Mouse (Mus musculus) heart, postnatal 10 days (tissue): ENCODE measurements around the gene Esrra. TPM values are rescaled to one million over a fixed set of nuclear protein-coding genes. Genes with fewer than 3 reads are reported as not detected.
A peak's percentile ranks its signal among the peaks of the same experiment; 100 is the strongest.
"Not testable (repeated sequence)": the region's sequence is repeated elsewhere in the genome, so short reads cannot be mapped to it uniquely, and the experiment has no call there.

Source experiments
- DNase-seq, 2 experiments: peaks; one replicate each; pipeline ENCODE4 v3.0.0; 2021
- intact Hi-C: fragments of 180-260 bp; cut with DNase I; formaldehyde crosslinking; loops from one replicate; pipeline ENCODE4 v1.15.1; 2025
- total RNA-seq, 2 experiments: library from RNA; stranded (reverse); gene quantifications; 2 replicates each; pipeline ENCODE4 v1.2.3; 2021

Esrra gene
- total RNA-seq, 2 experiments from 2014 or later, result 122 to 125 TPM

DNA sequence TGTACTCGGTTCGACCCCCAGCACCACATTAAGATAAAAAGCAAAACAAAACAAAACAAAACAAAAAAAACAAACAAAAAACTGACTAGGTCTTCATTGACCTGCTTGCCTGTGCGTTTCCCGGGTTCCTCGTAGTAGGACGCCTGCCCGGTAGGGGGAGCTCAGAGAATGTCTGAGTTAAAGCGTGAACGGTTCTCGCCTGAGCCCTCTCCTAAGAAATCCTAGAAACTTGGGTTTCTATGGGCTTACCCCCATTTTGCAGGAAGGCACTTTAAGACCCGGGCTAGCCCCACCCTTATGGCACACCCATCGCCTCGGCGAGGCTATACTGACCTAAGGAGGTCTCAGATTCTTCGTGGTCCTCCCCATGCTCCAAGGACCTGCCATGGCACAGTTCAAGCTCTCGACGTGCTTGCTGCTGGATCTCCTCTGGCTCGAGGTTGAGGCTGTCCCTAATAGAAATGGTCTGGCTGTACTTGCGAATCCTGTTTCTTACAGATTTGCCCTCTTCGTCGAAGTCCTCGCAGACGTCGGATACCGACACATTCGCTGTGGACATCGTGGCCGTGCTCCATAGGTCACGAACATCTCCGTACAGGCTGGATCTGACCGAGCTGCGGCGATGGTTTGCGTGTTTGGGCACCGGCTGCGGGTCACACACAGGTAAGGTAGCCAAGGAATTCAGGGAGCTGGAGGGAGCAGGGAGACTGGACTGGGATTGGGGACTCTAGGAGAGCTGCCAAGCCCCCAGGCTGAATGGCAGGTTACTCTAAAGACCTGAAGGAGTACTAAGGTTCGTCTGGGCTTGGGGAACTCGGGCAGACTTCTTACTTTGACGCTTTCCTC lies 3.1 kb upstream of the Esrra start:
- DNase-seq, result peak; percentile 90 to 93
- intact Hi-C loops, result loop anchor here (2.0 kb wide), 3 partner anchors 44 to 96 kb away; no protein-coding TSS in a partner anchor

DNA sequence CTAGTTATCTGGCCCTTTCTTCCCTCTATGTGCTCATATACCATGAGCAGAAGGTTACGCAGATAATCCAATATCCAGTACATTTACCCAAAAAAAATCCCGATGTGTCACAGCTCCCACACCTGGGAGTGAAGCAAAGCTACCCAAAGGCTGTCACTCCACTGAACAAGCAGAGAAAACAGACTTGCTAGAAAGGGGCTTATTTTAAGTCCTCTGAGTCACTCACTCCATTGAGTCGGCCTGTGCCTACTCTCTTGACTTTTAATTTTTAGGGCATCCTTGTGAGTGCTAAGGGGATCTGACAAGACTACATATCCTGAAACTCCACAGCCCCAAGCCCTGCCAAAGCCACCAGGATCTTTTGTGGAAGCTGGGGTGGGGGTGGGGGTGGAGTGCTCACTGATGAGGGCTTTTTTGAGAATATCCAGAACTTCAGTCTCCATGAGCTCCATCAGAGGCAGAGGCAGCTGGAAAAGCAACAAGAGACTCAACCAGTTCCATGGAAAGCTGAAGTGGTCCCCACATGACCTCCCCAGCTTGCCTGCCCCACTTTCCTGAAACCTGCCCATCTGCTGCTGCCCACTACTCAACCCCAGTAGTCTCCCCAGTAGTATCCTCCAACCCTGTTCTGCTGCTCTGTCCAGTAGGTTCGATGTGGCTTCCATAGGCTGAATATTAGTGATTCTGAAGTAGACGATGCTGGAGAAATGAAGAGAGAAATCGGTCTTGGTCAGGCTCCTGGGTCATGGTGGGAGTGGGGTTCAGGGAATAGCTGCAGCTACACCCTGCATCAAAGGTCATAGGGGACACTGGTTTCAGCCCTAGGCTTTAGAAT lies 1.5 kb upstream of the Esrra start:
- intact Hi-C loops, result loop anchor here (2.0 kb wide), 1 partner anchor 18 kb away; the partner anchor contains the start of gene Bad

DNA sequence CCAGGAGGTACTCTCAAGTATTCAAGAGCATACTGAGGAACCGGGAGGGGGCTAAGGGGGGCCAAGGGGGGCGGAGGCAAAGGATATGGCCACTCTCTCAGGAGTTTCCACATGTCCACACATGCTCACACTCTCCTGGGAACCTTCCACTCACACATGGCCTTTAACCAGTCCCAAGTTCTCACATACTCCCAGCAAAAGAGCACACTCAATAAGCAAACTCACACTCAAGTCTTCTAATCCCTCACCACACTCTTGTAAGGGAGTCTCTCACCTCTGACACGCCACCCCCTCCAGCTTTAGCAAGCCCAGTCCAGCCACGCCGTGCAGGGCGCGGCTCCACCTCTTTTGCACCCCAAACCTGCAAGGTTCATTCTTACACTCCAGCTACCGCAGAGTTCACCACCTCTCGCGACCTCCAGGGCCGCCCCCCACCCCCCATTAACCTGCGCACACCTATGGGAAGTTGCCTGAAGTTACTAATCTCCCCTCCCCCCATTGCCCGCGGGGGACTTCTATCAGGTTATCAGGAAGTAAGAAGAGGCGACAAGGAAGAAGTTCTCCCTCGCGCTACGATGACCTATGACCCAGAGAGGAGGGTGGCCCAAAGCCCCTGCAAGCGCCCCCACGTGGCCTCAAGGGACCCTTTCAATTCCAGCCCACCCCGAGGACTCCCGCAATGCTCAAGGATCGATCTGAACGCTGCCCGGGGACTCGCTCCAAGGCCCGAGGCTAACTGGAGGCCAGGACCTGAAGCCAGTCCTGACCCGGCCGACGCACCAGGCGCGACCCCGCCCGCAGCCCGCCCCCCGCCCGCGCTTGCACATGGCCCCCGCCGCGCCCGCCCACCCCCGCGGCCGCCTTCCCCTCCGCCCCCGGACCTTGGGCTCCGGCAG lies 624 bp downstream of the Esrra start:
- peak in 1 of 2 experiments; percentile 68 for DNase-seq
- intact Hi-C loops, result loop anchor here (1.0 kb wide), 1 partner anchor 9 kb away; no protein-coding TSS in a partner anchor

More for the DNA sequence above, 1.5 kb upstream of the Esrra start:
- no peak for DNase-seq

GRCm38 (mm10) chr19:6919876-6920740 lies 1.5 kb downstream of the Esrra start:
- DNase-seq, result peak in 1 of 2 experiments; percentile 50
- intact Hi-C loops, result loop anchor here (1.0 kb wide), 1 partner anchor 8 kb away; no protein-coding TSS in a partner anchor

DNA sequence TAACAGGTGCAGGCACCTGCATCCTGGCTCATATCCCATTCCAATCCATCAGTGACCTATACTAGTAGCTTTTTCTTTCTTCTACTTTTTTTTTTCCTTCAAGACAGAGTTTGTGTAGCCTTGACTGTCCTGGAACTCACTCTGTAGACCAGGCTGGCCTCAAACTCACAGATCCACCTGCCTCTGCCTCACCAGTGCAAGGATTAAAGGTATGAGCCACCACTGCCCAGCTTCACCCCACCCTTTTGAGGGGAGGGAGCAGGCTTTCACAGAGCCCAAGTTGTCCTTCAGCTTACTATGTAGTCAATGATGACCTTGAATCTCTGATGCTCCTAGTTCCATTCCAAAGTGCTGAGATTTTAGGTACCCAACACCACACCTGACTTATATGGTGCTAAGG lies 2.2 kb downstream of the Esrra start:
- DNase-seq, result no peak
- intact Hi-C loops, result no loop called here

DNA sequence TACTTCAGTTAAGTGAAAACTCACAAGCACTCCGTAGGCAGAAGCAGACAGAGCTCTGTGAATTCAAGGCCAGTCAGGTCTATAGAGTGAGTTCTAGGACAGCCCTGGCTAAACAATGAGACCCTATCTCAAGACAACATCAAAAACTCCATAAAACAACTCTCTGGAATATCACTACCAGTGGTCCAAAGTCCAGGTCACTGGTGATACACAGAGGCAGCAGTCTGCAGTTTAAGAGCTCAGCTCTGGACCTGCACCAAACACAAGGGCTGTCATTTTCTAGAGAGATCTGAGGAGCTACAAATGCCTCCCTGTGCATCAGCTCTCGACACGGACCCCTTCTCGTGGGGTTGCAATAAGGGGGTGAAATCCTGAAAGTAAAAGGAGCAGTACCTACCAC lies 3.3 kb downstream of the Esrra start:
- no peak for DNase-seq
- intact Hi-C loops, result no loop called here

DNA sequence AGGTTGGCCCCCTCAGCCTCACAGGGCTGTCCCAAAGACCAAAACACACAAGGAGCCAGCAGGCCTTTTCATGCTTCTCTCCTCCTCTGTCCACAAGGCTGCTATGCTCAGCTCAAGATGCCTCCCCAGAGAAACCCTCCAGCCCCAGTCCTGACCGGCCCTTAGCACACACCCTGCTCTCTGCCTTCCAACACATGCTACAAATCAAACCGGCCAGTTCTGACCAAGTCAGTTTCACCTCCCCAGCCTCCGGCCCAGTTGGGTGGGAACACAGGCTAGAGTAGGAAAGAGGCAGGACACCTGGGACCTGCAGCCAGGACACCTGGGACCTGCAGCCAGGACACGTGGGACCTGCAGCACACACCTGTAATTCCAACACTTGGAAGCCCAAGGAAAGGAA lies 5.1 kb downstream of the Esrra start:
- DNase-seq, result no peak
- intact Hi-C loops, result no loop called here

DNA sequence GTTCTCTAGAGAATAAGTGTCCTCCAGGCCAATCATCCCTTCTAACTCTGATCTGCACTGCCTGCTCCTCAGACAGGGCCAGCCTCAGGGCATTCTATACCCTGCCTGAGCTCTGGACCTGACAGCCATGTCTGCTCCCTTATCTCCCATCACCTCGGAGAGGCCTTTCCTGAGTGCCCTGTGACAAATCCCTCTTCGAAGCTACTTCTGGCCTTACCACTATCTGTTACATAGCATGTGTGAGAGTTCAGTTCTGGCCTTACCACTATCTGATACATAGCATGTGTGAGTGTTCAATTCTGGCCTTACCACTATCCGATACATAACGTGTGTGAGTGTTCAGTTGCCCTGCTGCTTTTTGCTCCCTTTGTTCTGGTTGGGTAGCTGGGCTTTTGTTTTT lies 6.3 kb downstream of the Esrra start:
- intact Hi-C loops, result no loop called here
- no peak for DNase-seq

DNA sequence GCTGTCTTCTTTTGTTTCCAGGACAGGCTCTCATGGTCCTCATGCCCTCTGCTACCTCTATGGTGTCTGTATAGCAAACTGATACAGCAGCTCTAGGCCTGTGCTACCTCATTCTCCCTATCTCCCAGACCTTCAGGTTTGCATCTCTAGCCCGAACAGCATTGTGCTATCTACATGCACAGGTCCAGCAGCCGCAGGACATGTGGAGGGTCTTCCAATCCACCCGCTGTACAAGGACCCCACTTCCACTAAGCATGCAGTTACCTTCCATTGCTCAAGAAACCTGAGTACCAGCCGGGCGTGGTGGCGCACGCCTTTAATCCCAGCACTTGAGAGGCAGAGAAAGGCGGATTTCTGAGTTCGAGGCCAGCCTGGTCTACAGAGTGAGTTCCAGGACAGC lies 7.1 kb downstream of the Esrra start:
- DNase-seq, result no peak
- intact Hi-C loops, result no loop called here

DNA sequence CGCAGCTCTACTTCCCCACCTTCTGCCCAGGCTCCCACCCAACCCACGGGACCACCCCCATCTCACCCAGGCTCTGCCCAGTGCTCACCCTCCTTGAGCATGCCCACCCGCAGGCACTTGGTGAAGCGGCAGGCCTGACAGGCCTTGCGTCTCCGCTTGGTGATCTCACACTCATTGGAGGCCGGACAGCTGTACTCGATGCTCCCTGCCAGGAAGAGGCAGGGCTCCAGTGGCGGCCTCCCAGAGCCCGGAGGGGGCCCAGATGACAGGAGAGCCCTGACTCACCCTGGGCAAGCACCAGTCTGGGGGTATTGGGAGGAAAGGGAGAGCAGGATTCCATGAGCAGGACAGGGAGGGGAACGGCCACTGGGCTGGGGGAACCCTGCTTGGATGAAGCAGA lies 7.6 kb downstream of the Esrra start:
- DNase-seq, result peak; percentile 66 to 73

DNA sequence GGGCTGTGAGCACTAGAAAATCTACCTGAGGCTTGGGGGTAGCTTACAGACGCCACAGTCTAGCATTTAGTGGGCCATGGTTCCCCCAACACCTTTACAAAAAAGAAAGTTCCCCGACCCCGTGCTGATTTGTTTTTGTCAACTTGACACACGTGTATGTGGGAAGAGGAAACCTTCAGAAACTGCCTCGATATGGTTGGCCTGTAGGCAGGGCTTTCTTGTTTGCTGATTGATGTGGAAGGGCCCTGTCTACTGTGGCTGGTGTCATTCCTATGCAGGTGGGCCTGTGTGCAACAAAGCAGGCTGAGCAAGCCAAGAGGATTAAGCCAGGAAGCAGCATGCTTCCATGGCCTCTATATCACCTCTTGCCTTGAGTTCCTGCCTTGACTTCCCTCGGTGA lies 8.6 kb downstream of the Esrra start:
- intact Hi-C loops, result no loop called here
- DNase-seq, result no peak

More for the DNA sequence above, 7.6 kb downstream of the Esrra start:
- intact Hi-C loops, result no loop called here

DNA sequence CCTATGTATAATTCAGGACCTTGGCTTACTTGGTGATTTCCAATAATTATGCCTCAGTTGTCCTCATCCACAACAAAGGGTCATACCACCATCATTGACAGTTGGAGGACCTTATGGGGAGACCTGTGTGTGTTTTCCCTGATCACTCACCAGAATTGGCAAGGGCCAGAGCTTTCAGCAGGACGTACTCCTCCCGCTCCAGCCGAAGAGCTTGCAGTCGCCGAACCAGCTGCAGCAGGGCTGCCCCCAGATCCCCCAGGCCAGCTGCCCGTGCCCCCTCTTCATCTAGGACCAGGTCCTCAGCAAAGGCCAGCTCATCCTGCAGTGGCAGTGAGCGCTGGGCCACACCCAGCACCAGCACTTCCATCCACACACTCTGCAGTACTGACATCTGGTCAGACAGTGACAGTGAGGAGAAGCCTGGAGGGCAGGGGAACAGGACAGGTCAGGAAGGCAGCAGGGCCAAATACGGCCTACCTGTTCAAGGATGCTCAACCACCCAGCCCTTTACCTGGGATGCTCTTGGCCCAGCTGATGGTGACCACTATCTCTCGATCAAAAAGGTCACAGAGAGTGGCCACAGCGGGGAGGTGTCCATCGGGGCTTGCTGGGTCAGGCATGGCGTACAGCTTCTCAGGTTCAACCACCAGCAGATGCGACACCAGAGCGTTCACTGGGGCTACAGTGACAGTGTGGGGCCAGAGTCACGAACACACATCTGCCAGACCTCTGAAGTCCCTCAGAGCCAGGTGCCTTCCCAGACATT lies 9.2 kb downstream of the Esrra start:
- no peak for DNase-seq
- intact Hi-C loops, result loop anchor here (1.0 kb wide), 1 partner anchor 8 kb away; no protein-coding TSS in a partner anchor

GRCm38 (mm10) chr19:6911101-6912074 lies 10.2 kb downstream of the Esrra start:
- DNase-seq, result peak in 1 of 2 experiments; percentile 12
- intact Hi-C loops, result loop anchor here (1.0 kb wide), 1 partner anchor 9 kb away; no protein-coding TSS in a partner anchor

GRCm38 (mm10) chr19:6910306-6910705 lies 11.3 kb downstream of the Esrra start:
- intact Hi-C loops, result not testable (repeated sequence)
- DNase-seq, result peak; percentile 61 to 62

DNA sequence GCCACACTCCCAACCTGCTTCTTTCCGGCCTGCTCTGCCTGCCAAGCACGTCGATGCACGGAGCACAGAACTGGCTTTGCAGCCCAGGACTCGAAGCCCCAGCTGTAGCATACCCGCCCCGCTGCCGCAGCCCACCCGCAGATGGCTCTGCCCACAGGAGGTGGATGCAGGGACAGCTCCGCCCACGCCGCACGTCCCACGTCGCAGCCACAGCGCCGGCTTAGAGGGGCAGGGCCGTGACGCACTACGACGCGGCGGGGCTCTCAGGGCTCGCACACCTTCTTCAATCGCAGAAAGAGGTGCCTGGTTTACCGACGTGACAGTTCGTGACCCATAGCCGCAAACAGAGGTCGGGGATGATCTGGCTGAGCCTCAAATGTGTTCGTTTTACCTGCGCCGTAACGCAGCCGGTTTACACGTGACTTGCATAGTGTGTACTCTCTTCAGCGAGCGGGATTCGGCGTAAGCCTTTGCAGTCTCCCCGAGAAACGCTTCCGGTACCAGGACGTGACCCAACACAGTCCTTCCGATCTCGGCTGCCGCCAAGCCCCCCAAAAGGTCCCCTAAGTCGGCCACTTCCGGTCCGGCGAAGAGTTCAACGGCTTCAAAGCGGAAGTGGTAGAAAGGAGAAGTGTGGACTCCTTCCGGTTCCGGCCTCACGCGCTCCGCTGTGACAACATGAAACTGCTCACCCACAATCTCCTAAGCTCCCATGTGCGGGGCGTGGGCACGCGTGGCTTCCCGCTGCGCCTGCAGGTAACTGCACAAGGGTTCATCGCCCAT lies 11.9 kb downstream of the Esrra start, which contains the start of the genes Trmt112 and Prdx5:
Trmt112 (plus strand) TSS at position 192 of the 783 bp plus-strand sequence.
Prdx5 (minus strand) TSS at position 600 of the 783 bp plus-strand sequence.
- intact Hi-C loops, result loop anchor here (2.0 kb wide), 1 partner anchor 69 kb away; the partner anchor contains the start of gene Rps6ka4
- DNase-seq, result peak; percentile 92 to 94

DNA sequence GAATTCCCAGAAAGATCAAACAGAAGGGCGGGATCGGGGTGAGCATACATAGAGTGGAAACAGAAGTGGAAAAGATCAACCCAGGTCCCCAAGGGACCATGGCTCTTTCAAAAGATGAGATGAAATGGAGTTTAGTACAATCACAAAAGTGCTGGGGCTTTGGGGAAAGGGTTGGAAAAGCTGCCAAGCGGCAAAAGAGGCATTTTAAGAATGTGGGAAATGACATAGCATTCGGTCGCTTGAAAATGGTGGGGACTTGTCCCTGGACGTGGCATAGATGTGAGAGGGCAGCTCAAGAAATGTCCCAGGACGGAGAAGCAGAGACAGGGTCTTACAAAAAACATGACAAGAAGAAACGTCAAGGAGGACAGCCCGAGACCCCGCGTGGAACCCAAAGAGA lies 12.6 kb downstream of the Esrra start:
- intact Hi-C loops, result loop anchor here (2.0 kb wide), 1 partner anchor 68 kb away; the partner anchor contains the start of gene Rps6ka4
- DNase-seq, result no peak
